Mouse (Mus musculus): ENCODE measurements at regions not wholly inside any gene's neighbourhood (a gene's known extent, or its start where the extent isn't known, plus 50 kb on each side); places are given as distances from the start of the nearest gene placed in this dataset.

GRCm38 (mm10) chr9:13933404-13933803 is 105.9 kb downstream of the Fam76b start:
- H3K27ac ChIP-seq, result no peak overlapping the region
- no peak for TF ChIP-seq CTCF (IDR thresholded peaks at IDR 0.05)

GRCm38 (mm10) chr9:13937301-13937700 is 109.8 kb downstream of the Fam76b start:
- Histone ChIP-seq H3K4me3 (no peak overlapping the region), H3K27ac (no peak overlapping the region)
- intact Hi-C loops (cut with DNase I), result no loop called here
- no peak for DNase-seq (ENCODE audit: extremely low spot score in 1 of 2, low spot score in 2 of 2)
- TF ChIP-seq CTCF (IDR thresholded peaks at IDR 0.05), result no peak

More at GRCm38 (mm10) chr9:13933404-13933803, 105.9 kb downstream of the Fam76b start:
- no peak overlapping the region for H3K4me3 ChIP-seq
- intact Hi-C loops (cut with DNase I), result no loop called here
- no peak for DNase-seq (ENCODE audit: extremely low spot score in 1 of 2, low spot score in 2 of 2)

GRCm38 (mm10) chr9:13946519-13946918 is 119.0 kb downstream of the Fam76b start:
- DNase-seq (ENCODE audit: extremely low spot score in 1 of 2, low spot score in 2 of 2), result no peak
- no peak for TF ChIP-seq CTCF (IDR thresholded peaks at IDR 0.05)
- Histone ChIP-seq H3K4me3 (no peak overlapping the region), H3K27ac (no peak overlapping the region)
- intact Hi-C loops (cut with DNase I), result no loop called here

GRCm38 (mm10) chr9:13952157-13952556 is 124.6 kb downstream of the Fam76b start:
- no peak overlapping the region for H3K27ac ChIP-seq
- intact Hi-C loops (cut with DNase I), result no loop called here
- no peak for DNase-seq (ENCODE audit: extremely low spot score in 1 of 2, low spot score in 2 of 2)
- TF ChIP-seq CTCF (IDR thresholded peaks at IDR 0.05), result no peak
- H3K4me3 ChIP-seq, result no peak overlapping the region

- intact Hi-C loops (cut with DNase I), result no loop called here
- no peak for TF ChIP-seq CTCF (IDR thresholded peaks at IDR 0.05)
- Histone ChIP-seq H3K27ac (no peak overlapping the region), H3K4me3 (no peak overlapping the region)
- no peak for DNase-seq (ENCODE audit: extremely low spot score in 1 of 2, low spot score in 2 of 2)
These were observed 135.7 kb downstream of the Fam76b start for GRCm38 (mm10) chr9:13963140-13963763.

- DNase-seq (ENCODE audit: extremely low spot score in 1 of 2, low spot score in 2 of 2), result no peak
- intact Hi-C loops (cut with DNase I), result no loop called here
- H3K27ac ChIP-seq, result no peak overlapping the region
- no peak for TF ChIP-seq CTCF (IDR thresholded peaks at IDR 0.05)
- no peak overlapping the region for H3K4me3 ChIP-seq
These were observed 136.3 kb downstream of the Fam76b start for GRCm38 (mm10) chr9:13963796-13964195.

GRCm38 (mm10) chr9:13964256-13964655 is 136.7 kb downstream of the Fam76b start:
- H3K27ac ChIP-seq, result no peak overlapping the region
- no peak for TF ChIP-seq CTCF (IDR thresholded peaks at IDR 0.05)
- no peak for DNase-seq (ENCODE audit: extremely low spot score in 1 of 2, low spot score in 2 of 2)
- H3K4me3 ChIP-seq, result no peak overlapping the region
- intact Hi-C loops (cut with DNase I), result no loop called here

- TF ChIP-seq CTCF (IDR thresholded peaks at IDR 0.05), result no peak
- H3K4me3 ChIP-seq, result no peak overlapping the region
- no peak for DNase-seq (ENCODE audit: extremely low spot score in 1 of 2, low spot score in 2 of 2)
- intact Hi-C loops (cut with DNase I), result no loop called here
- no peak overlapping the region for H3K27ac ChIP-seq
These were observed 138.7 kb downstream of the Fam76b start for GRCm38 (mm10) chr9:13966212-13966611.

- Histone ChIP-seq H3K27ac (no peak overlapping the region), H3K4me3 (no peak overlapping the region)
- intact Hi-C loops (cut with DNase I), result no loop called here
- TF ChIP-seq CTCF (IDR thresholded peaks at IDR 0.05), result no peak
- no peak for DNase-seq (ENCODE audit: extremely low spot score in 1 of 2, low spot score in 2 of 2)
These were observed 141.7 kb downstream of the Fam76b start for GRCm38 (mm10) chr9:13969262-13969661.

GRCm38 (mm10) chr9:13973600-13973999 is 146.1 kb downstream of the Fam76b start:
- DNase-seq (ENCODE audit: extremely low spot score in 1 of 2, low spot score in 2 of 2), result no peak
- TF ChIP-seq CTCF (IDR thresholded peaks at IDR 0.05), result no peak
- intact Hi-C loops (cut with DNase I), result no loop called here
- no peak overlapping the region for H3K27ac ChIP-seq
- no peak overlapping the region for H3K4me3 ChIP-seq

- TF ChIP-seq CTCF (IDR thresholded peaks at IDR 0.05), result no peak
- no peak for DNase-seq (ENCODE audit: extremely low spot score in 1 of 2, low spot score in 2 of 2)
- intact Hi-C loops (cut with DNase I), result no loop called here
- H3K4me3 ChIP-seq, result no peak overlapping the region
- no peak overlapping the region for H3K27ac ChIP-seq
These were observed 147.4 kb downstream of the Fam76b start for GRCm38 (mm10) chr9:13974870-13975269.

GRCm38 (mm10) chr9:13978842-13979241 is 151.3 kb downstream of the Fam76b start:
- H3K4me3 ChIP-seq, result no peak overlapping the region
- DNase-seq (ENCODE audit: extremely low spot score in 1 of 2, low spot score in 2 of 2), result no peak
- intact Hi-C loops (cut with DNase I), result no loop called here
- no peak overlapping the region for H3K27ac ChIP-seq
- no peak for TF ChIP-seq CTCF (IDR thresholded peaks at IDR 0.05)

- Histone ChIP-seq H3K27ac (no peak overlapping the region), H3K4me3 (no peak overlapping the region)
- intact Hi-C loops (cut with DNase I), result no loop called here
- no peak for TF ChIP-seq CTCF (IDR thresholded peaks at IDR 0.05)
- DNase-seq (ENCODE audit: extremely low spot score in 1 of 2, low spot score in 2 of 2), result no peak
These were observed 160.0 kb downstream of the Fam76b start for GRCm38 (mm10) chr9:13987486-13987885.

All from left cerebral cortex, adult 2 months (tissue).